Mouse (Mus musculus) kidney, adult 2 months (tissue): ENCODE measurements around the gene Nostrin. TPM values are rescaled to one million over a fixed set of nuclear protein-coding genes. Genes with fewer than 3 reads are reported as not detected.

Experiments
- DNase-seq: peaks from one replicate; pipeline ENCODE4 v3.0.0; 2021
- H3K27ac ChIP-seq: fragments of 200-500 bp; 2 replicates; pipeline ENCODE4 v1.5.1; 2012; ENCODE audit warnings: low read depth, low read length, control low read depth, inconsistent platforms; ENCODE audit not compliant: insufficient read depth
- H3K27me3 ChIP-seq: fragments of 200-500 bp; replicated peaks from 2 replicates; pipeline ENCODE4 v1.6.1; 2012; ENCODE audit warnings: mild to moderate bottlenecking, moderate library complexity, low read length, inconsistent platforms; ENCODE audit not compliant: control insufficient read depth, insufficient read depth
- H3K36me3 ChIP-seq: fragments of 200-500 bp; 2 replicates; pipeline ENCODE4 v1.6.1; 2012; ENCODE audit warnings: mild to moderate bottlenecking, moderate library complexity, low read length, inconsistent platforms; ENCODE audit not compliant: control insufficient read depth, insufficient read depth
- H3K4me1 ChIP-seq: fragments of 200-500 bp; 2 replicates; pipeline ENCODE4 v1.6.1; 2011; ENCODE audit warnings: low read length; ENCODE audit not compliant: control insufficient read depth, insufficient read depth
- H3K4me3 ChIP-seq: fragments of 200-500 bp; 2 replicates; pipeline ENCODE4 v1.5.1; 2011; ENCODE audit warnings: mild to moderate bottlenecking, low read depth, low read length, control low read depth; ENCODE audit not compliant: insufficient read depth
- CTCF ChIP-seq: fragments of 200-500 bp; conservative IDR thresholded peaks from 2 replicates; pipeline ENCODE4 v1.5.1; 2011; ENCODE audit warnings: low read depth, mild to moderate bottlenecking, control low read depth, low read length, moderate library complexity, mixed read lengths; ENCODE audit not compliant: insufficient read depth, insufficient read length
- POLR2A ChIP-seq: fragments of 200-500 bp; IDR thresholded peaks from one replicate; pipeline ENCODE4 v1.6.1; 2011; ENCODE audit warnings: low read depth, low read length, control low read depth
- WGBS: fragments of 180-500 bp; shearing (Covaris S2); methylation state at CpG from one replicate; pipeline ENCODE4 v1.1.7; 2018; 5-methylcytosine and 5-hydroxymethylcytosine counted together
- polyA plus RNA-seq: library from polyadenylated mRNA; depleted of rRNA; stranded (reverse); fragments of >200 nt; gene quantifications from 2 replicates; pipeline ENCODE4 v1.2.3, GENCODE M21; 2012

Nostrin gene
- polyA plus RNA-seq, 1 experiment, result 1.0 TPM

GRCm38 (mm10) chr2:69170395-69171077 is 34.9 kb downstream of the Nostrin start:
- 52% methylated on average over 9 of the region's 9 CpGs for WGBS
- H3K27ac ChIP-seq, result no peak overlapping the region; the same call in 1 of the 2 replicates
- H3K36me3 ChIP-seq, result no peaks in the 10 kb centered on the region
- no peak overlapping the region for H3K4me3 ChIP-seq
- H3K27me3 ChIP-seq, result no peaks in the 10 kb centered on the region
- DNase-seq, result peak; percentile 17
- H3K4me1 ChIP-seq, result no peaks in the 10 kb centered on the region
- no peak for TF ChIP-seq CTCF
- no peak for TF ChIP-seq POLR2A

- WGBS, result 65% methylated on average over 5 of the region's 5 CpGs
- no peak overlapping the region for H3K27ac ChIP-seq
- H3K36me3 ChIP-seq, result no peaks in the 10 kb centered on the region
- DNase-seq, result no peak
- no peak overlapping the region for H3K4me3 ChIP-seq
- no peaks in the 10 kb centered on the region for H3K4me1 ChIP-seq
- TF ChIP-seq POLR2A (no peak), CTCF (no peak)
- H3K27me3 ChIP-seq, result no peaks in the 10 kb centered on the region
Measured at GRCm38 (mm10) chr2:69175296-69175695, 39.7 kb downstream of the Nostrin start.

- no peaks in the 10 kb centered on the region for H3K4me1 ChIP-seq
- no peaks in the 10 kb centered on the region for H3K27me3 ChIP-seq
- H3K27ac ChIP-seq, result no peak overlapping the region
- WGBS, result 94% methylated on average over 4 of the region's 4 CpGs
- TF ChIP-seq CTCF (no peak), POLR2A (no peak)
- no peaks in the 10 kb centered on the region for H3K36me3 ChIP-seq
- DNase-seq, result no peak
- H3K4me3 ChIP-seq, result no peak overlapping the region
Measured at GRCm38 (mm10) chr2:69179721-69180120, 44.1 kb downstream of the Nostrin start.

GRCm38 (mm10) chr2:69187990-69188389 is 52.4 kb downstream of the Nostrin start:
- no peak overlapping the region for H3K4me3 ChIP-seq
- no peaks in the 10 kb centered on the region for H3K4me1 ChIP-seq
- DNase-seq, result no peak
- TF ChIP-seq CTCF (no peak), POLR2A (no peak)
- H3K27me3 ChIP-seq, result no peaks in the 10 kb centered on the region
- WGBS, result 93% methylated on average over 2 of the region's 2 CpGs
- no peak overlapping the region for H3K27ac ChIP-seq
- H3K36me3 ChIP-seq, result no peaks in the 10 kb centered on the region; the same call in 1 of the 2 replicates

- Histone ChIP-seq H3K4me1 (no peaks in the 10 kb centered on the region), H3K4me3 (no peak overlapping the region), H3K36me3 (no peaks in the 10 kb centered on the region; the same call in 1 of the 2 replicates), H3K27me3 (no peaks in the 10 kb centered on the region), H3K27ac (no peak overlapping the region)
- no peak for DNase-seq
- TF ChIP-seq POLR2A (no peak), CTCF (no peak)
- WGBS, result 88% methylated on average over 6 of the region's 6 CpGs
Measured at GRCm38 (mm10) chr2:69188732-69189131, 53.1 kb downstream of the Nostrin start.

- Histone ChIP-seq H3K27ac (no peak overlapping the region), H3K36me3 (no peaks in the 10 kb centered on the region; the same call in 1 of the 2 replicates), H3K27me3 (no peaks in the 10 kb centered on the region), H3K4me1 (no peaks in the 10 kb centered on the region), H3K4me3 (no peak overlapping the region)
- no peak for TF ChIP-seq CTCF
- no peak for TF ChIP-seq POLR2A
- no peak for DNase-seq
- 88% methylated on average over 4 of the region's 4 CpGs for WGBS
Measured at GRCm38 (mm10) chr2:69189222-69189621, 53.6 kb downstream of the Nostrin start.

GRCm38 (mm10) chr2:69191059-69191458 is 55.5 kb downstream of the Nostrin start:
- H3K4me1 ChIP-seq, result no peaks in the 10 kb centered on the region
- H3K27me3 ChIP-seq, result no peaks in the 10 kb centered on the region
- H3K36me3 ChIP-seq, result no peaks in the 10 kb centered on the region
- no peak overlapping the region for H3K4me3 ChIP-seq
- no peak overlapping the region for H3K27ac ChIP-seq
- DNase-seq, result no peak
- 83% methylated on average over 5 of the region's 5 CpGs for WGBS
- TF ChIP-seq CTCF, result no peak
- no peak for TF ChIP-seq POLR2A
